Mouse (Mus musculus) embryonic stem cell, embryonic (primary cell): ENCODE data around the gene Tceal8.
"Not testable (repeated sequence)": the region's sequence is repeated elsewhere in the genome, so short reads cannot be mapped to it uniquely, and the experiment has no call there.

Source experiments
- CTCF ChIA-PET, 4 experiments: fragments of 300-600 bp in 2 of 4; fragments of 350-600 bp in 2 of 4; sonication (Branson Sonifier 250); formaldehyde crosslinking; loops; one replicate each; lab custom pipeline; 2022; ENCODE audit warnings: inconsistent platforms in 2 of 4; lab: Charles Lee
- POLR2A ChIA-PET, 4 experiments: fragments of 300-600 bp in 2 of 4; fragments of 350-600 bp in 2 of 4; sonication (Branson Sonifier 250); formaldehyde crosslinking; loops; one replicate each; lab custom pipeline; 2022; ENCODE audit warnings: antibody characterized with exemption in 4 of 4, inconsistent platforms in 1 of 4; lab: Charles Lee

The Tceal8 gene

DNA sequence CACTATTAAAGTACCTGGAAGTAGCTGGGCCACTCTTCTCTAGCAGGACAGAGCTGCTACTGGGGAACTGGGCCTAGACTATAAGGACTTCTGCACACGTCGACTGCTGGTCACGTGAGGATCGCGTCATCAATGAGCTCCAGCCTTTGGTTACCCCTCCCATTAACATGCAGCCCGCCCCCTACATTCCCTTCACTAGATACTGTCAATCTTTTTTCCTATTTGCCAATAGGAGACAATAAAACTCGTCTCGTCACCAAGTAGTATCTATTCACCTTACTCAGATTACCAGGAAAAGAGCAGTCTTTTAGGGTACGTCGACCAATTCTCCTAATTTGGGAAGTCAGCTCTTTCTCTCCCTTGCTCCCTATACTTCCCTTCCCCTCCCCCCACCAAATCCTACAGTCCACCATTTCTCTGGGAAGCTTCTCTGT is at the start of gene Tceal8:
TSS of gene Tceal8 (minus strand) at position 225 of the 434 bp plus-strand sequence.
- POLR2A ChIA-PET: interaction anchor here in 3 of 4 experiments (0.5 to 2.7 kb wide), 76 partner anchors 9 to 866 kb away, joined by 3 to 36 read pairs (median 4); partner anchors contain the start of genes Tceal9 (in 3 of the 3), Bex4 (in 2 of the 3), Tceal5 (in 2 of the 3) and Tceal7 (in 2 of the 3)

DNA sequence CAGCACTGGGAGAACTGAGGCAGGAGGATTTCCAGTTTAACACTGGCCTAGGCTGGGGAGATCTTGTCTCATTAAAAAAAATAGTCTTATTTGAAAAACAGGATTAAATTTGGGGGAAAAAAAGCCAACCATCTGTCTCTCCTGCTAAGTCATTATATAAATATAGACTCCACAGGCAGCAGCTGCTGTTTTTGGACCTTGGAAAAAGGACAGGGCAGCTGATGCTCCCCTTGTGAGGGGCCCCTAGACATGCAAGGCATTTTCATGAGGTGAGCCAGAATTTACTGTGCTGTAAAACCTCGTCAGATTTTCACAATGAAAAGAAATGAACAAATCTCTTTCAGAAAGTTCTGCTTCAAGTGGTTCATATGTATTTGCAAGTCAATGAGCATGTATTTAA is 44.2 kb upstream of the Tceal8 start:
- ChIA-PET CTCF (no interaction called here), POLR2A (interaction anchor here in 2 of 4 experiments (0.7 to 3.6 kb wide), 4 partner anchors 28 to 44 kb away, joined by 3 to 13 read pairs (median 4); partner anchors contain the start of genes Tceal8 (in 1 of the 2) and Tceal9 (in 1 of the 2))

More for the DNA sequence above, at the start of gene Tceal8:
- CTCF ChIA-PET: interaction anchor here in 1 of 4 experiments (0.5 to 0.9 kb wide), 3 partner anchors 20 to 132 kb away, joined by 3 to 4 read pairs (median 3); no protein-coding TSS in a partner anchor

DNA sequence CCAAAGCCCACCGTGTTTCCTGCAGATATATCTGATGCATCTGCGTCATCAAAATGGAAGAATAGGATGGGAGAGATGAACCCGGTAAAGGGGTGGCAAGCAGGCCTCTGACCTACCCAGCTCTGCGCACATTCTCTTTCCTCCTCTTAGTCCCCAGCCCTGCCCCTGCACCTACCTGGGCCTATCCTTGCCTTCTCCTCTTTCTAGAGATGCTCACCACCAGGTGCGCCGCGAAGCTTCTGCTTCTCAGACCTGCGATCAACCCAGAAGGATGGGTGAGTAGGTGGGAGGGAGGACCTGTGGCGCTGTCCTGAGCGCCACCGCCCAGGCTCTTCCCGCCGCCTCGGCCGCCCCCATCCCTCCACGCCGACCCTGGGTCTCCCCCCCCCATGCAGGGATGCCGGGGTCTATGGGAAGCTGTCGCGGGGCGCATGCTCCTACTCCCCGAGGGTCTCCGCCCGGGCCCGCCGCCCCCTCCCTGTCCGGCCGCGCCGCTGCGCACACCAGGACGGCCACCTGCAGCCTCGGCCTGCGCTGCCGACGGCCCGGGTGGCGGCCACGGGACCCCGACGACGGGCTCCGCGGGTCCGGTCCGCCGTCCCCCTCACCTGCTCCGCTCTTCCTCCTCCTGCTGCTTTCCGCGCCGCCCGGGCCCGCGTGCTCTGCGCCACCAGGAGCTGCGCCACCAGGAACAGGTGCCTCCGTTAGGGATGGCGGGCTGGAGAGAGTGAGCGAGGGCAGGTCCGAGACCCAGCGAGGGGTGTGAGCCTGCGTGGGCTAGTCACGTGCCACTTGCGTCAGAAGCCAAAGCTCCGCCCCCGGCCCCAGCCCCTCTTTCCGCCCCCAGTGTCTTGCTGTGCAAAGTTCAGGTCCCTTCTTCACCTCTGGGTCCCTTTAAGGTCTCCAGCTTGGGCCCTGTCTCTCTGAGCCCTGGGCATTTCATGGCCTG is 42.9 kb upstream of the Tceal8 start, which contains the start of the genes Tceal7 and Bex1:
TSS of gene Tceal7 (plus strand) at position 51 of the 949 bp plus-strand sequence.
TSS of gene Bex1 (minus strand) at position 785 of the 949 bp plus-strand sequence.
- CTCF ChIA-PET: not testable (repeated sequence)
- POLR2A ChIA-PET: interaction anchor here (0.6 to 3.9 kb wide), 21 partner anchors 9 to 204 kb away, joined by 3 to 17 read pairs (median 3); partner anchors contain the start of genes Tceal8 (in 3 of the 4), Tceal9 (in 3 of the 4) and Tceal5 (in 2 of the 4)

DNA sequence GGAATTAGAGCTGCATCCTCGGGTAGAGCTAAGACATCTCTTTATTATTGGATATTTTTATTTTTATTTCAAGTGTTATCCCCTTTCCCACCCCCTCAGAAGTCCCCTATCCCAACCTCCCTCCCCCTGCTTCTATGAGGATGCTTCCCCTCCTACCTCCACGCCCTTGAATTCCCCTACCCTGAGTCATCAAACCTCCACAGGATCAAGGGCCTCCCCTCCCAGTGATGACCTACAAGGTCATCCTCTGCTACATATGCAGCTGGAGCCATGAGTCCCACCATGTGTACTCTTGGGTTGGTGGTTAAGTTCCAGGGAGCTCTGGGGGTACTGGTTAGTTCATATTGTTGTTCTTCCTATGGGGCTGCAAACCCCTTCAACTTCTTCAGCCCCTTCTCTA is 41.3 kb upstream of the Tceal8 start:
- POLR2A ChIA-PET: interaction anchor here in 3 of 4 experiments (0.7 to 3.9 kb wide), 18 partner anchors 9 to 92 kb away, joined by 3 to 17 read pairs (median 5); partner anchors contain the start of genes Tceal8 (in 3 of the 3), Tceal5 (in 2 of the 3) and Tceal9 (in 2 of the 3)
- CTCF ChIA-PET: no interaction called here

DNA sequence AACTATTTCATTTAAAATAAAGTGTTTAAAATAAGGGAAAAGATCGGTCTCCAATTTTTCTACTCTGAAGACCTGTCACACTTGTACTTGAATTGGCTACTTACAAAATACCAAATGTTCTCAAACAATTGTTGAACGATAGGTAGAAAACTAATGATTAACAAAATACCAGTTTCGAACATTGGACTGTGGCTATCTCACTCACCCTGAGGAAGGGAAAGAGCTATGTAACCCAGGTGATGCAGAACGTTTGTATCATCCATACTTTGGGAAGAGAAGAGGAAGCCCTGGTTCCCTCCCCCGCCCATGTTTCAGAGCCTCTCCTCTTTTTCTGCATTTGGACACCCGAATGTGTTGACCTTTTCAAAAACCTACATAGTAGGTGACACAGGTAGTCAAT is 32.3 kb upstream of the Tceal8 start:
- POLR2A ChIA-PET: interaction anchor here in 2 of 4 experiments (0.7 to 1.7 kb wide), 4 partner anchors 9 to 32 kb away, joined by 3 to 6 read pairs (median 6); partner anchors contain the start of genes Tceal7 (in 1 of the 2) and Tceal8 (in 1 of the 2)
- CTCF ChIA-PET: no interaction called here

DNA sequence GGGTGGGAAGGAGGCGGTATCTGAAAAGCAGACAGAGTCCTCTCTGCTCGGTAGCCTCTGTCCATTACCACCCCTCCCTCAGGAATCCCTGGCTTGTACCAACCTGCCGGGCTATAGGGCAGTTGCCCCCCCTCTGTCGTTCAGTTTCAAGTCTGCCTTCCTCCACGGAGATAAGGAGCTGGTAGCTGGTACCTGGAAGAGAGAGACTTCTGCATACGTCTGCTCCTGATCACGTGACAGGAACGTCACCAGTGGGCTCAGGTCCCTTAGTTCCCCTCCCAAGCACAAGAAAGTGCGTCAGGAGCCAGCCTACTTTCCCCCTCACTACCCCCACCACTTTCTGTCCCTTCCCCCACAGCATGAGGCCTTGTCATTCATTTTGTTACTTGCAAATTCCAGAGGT is 31.5 kb upstream of the Tceal8 start, which contains the start of gene Tceal5:
TSS of gene Tceal5 (minus strand) at position 213 of the 403 bp plus-strand sequence.
- POLR2A ChIA-PET: interaction anchor here in 3 of 4 experiments (0.7 to 1.9 kb wide), 8 partner anchors 9 to 41 kb away, joined by 3 to 8 read pairs (median 4); partner anchors contain the start of genes Tceal7 (in 2 of the 3), Tceal8 (in 2 of the 3) and Tceal9 (in 1 of the 3)
- CTCF ChIA-PET: interaction anchor here in 2 of 4 experiments (0.6 to 1.1 kb wide), 2 partner anchors 101 to 442 kb away, joined by 4 to 5 read pairs; no protein-coding TSS in a partner anchor

DNA sequence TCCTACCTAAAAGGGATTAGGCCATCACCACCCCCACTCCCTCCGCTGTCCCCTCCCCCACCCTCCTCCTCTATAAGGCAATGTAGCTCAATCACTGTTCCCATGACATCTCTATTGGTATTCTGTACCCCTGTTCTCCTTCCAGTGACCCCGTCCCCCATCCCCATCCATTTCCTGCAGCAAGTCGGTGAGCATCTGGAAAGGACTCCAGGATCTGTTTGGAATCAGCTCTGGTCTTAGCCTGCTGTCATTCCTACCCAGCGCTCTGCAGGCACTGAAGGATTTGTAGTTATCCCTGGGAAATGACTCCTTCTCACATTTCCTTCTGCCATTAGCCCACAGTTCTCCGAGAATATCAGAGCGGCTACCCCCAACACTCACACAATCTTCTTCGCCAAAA is 31.1 kb upstream of the Tceal8 start:
- ChIA-PET POLR2A (interaction anchor here in 3 of 4 experiments (0.6 to 1.9 kb wide), 9 partner anchors 9 to 42 kb away, joined by 3 to 8 read pairs (median 4); partner anchors contain the start of genes Tceal7 (in 2 of the 3), Tceal8 (in 2 of the 3), Bex1 (in 1 of the 3) and Tceal9 (in 1 of the 3)), CTCF (interaction anchor here in 2 of 4 experiments (0.6 to 1.1 kb wide), 2 partner anchors 101 to 442 kb away, joined by 4 to 5 read pairs; no protein-coding TSS in a partner anchor)

DNA sequence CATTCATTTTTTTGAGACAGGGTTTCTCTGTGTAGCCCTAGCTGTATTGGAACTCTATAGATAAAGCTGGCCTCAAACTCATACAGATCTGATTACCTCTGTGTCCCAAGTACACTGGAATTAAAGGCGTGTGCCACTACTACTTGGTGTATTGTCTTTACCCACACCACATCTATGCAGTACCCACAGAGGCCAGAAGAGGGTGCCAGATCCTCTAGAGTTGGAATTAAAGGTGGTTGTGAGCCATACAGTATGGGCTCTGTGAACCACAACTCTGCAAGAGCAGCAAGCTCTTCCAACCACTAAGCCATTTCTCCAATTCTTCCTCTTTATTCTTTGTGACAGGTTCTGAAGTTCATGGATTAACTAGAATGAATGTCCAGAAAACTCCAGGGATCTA is 24.7 kb upstream of the Tceal8 start:
- ChIA-PET POLR2A (interaction anchor here in 2 of 4 experiments (0.6 to 1.9 kb wide), 2 partner anchors 25 to 108 kb away, joined by 6 to 8 read pairs; partner anchors contain the start of gene Tceal8 (in 1 of the 2)), CTCF (no interaction called here)

DNA sequence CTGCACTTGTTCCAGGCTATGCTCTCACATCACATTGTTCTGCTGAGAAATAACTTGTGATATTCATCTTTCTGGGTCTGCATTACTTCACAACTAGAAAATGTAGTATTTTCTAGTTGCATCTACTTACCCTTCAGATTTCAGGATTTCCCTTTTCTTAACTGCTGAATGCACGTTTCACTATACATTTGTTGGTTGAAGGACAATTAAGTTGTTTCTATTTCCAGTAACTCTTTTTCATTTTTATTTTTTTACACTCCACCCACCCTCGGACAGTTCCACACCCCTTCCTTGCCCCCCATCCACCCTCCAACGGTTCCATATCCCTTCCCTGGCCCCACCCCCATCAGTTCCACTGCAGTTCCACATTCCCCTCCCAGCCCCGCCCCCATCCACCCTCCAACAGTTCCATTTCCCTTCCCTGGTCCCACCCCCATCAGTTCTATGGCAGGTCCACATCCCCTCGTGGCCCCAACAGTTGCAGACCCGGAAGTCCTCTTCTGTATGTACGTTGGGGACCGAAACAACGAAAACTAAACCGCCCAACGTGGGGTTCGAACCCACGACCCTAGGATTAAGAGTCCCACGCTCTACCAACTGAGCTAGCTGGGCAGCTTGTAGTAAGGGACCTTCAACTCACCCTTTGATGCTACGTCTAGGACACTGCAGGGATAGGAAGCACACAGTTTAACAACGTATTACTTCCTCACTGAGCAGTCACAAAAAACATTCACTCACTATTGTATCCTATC is 23.2 kb upstream of the Tceal8 start:
- POLR2A ChIA-PET: interaction anchor here in 1 of 4 experiments (1.0 kb wide), 1 partner anchor 23 kb away, joined by 4 read pairs; the partner anchor contains the start of gene Tceal8
- CTCF ChIA-PET: interaction anchor here in 1 of 4 experiments (0.6 kb wide), 1 partner anchor 70 kb away, joined by 4 read pairs; no protein-coding TSS in a partner anchor

DNA sequence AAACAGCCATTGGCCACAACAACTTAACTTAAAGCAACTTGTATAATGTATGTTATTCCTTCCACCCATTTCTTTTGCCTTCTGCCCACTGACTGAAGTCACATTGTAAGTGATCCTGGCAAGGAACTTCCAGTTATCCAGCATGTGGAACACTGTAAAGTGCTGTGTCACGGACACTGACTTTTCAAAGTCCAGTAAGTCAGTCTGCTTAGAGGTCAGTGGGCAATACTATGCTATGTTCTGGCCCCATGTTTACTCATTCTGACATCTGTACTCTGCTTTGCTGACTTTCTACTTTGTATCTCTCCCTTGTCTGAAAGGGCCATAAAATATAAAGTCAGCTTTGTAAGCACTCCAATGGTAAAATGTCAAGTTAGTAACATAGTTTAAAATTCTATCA is 11.0 kb upstream of the Tceal8 start:
- ChIA-PET CTCF (no interaction called here), POLR2A (interaction anchor here in 1 of 4 experiments (2.9 kb wide), 1 partner anchor 11 kb away, joined by 25 read pairs; the partner anchor contains the start of gene Tceal8)

DNA sequence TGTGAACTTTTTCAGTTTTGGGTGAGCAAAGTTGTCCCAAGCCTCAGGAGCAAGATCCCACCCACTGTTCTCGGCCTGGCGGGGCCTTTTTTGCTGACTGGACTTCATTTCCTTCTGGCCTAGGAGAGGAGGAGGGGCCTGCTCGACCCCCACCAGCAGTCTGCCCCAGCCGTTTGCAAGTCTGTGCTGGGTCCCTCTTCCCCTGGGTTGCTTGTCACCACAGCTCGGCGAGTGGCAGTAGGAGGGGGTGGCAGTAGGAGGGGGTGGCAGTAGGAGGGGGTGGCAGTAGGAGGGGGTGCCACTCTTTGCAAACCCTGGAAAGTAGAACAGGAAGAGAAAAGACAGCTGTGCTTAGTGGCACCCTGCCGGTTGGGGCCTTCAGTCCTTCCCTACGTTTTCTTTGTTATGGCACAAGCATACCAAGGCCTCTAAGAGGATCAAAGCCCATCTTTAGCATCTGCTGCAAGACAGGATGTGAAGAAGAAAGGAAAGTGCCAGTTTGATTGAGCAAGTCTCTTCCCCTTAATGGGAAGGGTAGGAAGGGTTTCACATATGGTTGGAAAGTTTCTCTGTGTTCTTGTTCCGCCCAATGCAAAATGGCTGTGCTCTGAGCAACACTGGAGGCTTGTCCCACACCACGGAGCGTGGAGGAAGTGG is 8.9 kb upstream of the Tceal8 start:
- ChIA-PET CTCF (interaction anchor here in 1 of 4 experiments (0.5 kb wide), 1 partner anchor 9 kb away, joined by 4 read pairs; no protein-coding TSS in a partner anchor), POLR2A (interaction anchor here in 3 of 4 experiments (0.7 to 3.5 kb wide), 10 partner anchors 8 to 125 kb away, joined by 3 to 36 read pairs (median 3); partner anchors contain the start of genes Tceal8 (in 3 of the 3) and Tceal7 (in 1 of the 3))

DNA sequence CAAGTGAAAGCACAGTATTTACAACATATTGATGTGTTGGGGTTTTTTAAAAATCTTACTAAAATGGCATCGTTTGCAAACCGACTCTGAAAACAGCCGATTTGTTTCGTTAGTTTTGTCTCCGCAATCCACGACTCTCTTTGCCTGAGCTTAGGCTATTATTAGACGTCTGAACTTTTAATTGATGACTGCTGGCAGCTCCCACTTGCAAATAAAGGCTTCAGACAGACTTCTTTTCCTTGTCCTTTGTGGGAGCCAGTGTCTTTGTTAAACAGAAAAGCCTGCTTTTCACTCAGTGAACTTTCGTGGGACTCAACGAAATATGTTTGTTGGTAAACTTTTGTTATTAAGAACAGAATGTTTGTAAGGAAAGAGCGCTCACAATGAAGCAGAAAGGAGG is 644 bp upstream of the Tceal8 start:
- POLR2A ChIA-PET: interaction anchor here (0.6 to 2.7 kb wide), 34 partner anchors 8 to 568 kb away, joined by 3 to 36 read pairs (median 6); partner anchors contain the start of genes Tceal9 (in 3 of the 4), Tceal5 (in 2 of the 4), Bex4 (in 1 of the 4) and Tceal7 (in 1 of the 4)
- CTCF ChIA-PET: no interaction called here

DNA sequence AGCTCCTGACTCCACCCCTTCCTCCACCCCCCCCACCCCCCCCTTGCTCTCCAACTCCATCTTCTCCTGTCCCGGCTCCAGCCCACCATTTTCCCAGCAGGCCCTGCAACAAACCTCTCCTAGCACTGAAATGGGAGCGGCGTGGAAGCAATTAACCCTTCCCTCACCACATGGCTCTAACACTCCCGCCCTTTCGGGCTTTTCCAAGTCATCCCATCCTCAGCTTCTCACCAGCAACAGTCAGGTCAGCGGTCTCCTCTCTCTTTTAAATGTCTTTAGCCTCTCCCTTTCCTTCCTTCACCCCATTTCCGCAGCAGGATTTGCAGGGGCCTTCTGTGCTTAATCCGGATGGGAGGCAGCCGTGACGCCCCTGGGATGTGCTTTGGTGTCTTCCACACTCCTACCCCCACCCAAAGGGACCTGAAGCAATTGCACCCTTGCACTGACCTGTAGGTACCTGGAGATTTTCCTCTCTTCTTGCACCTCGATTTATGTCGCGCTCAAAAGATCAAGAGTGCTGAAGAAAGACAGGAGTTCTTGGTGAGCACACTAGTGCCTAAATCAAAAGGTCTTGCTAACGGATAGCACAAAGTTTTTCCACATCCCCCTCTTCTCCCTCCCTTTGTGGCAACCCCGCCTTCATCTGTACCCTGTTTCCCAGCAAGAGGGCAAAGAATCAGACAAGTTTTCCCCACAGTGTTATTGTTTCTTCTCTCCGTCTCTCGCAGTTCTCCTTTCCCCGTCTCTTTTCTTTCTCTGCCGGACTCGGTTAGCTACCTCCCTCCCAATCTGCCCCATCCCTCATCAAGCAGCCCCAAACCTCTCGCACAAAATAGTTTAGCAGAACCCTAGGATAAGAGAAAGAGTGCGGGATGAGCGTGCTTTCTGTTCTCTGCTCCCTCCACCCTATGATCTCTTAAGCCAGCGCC is 689 bp downstream of the Tceal8 start:
- ChIA-PET POLR2A (interaction anchor here in 3 of 4 experiments (0.5 to 2.7 kb wide), 78 partner anchors 9 to 867 kb away, joined by 3 to 36 read pairs (median 4); partner anchors contain the start of genes Tceal9 (in 3 of the 3), Bex4 (in 2 of the 3), Tceal5 (in 2 of the 3) and Tceal7 (in 2 of the 3)), CTCF (interaction anchor here in 2 of 4 experiments (0.6 to 0.9 kb wide), 4 partner anchors 44 to 1100 kb away, joined by 3 to 6 read pairs (median 4); no protein-coding TSS in a partner anchor)

DNA sequence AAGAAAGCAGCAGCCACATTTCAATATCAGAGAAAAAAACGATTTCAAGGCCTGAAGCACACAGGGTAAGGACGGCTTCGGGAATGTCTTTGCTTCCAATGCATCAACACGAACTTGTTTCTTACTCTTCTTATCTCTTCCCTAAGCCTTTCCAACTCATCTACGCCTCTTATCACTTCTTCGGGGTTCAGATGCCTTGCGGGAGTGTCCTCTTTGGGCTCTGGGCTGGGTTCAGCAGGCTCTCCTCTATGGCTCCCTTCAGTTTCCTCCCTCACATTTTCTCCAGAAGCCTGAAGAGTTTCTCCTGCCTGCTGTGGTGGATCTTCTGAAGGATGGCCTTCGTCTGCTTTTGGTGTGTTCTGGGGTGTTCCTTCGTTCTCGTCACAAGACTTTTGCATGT is 1.5 kb downstream of the Tceal8 start:
- ChIA-PET POLR2A (interaction anchor here in 3 of 4 experiments (0.6 to 2.7 kb wide), 17 partner anchors 8 to 861 kb away, joined by 3 to 36 read pairs (median 5); partner anchors contain the start of gene Tceal9 (in 2 of the 3)), CTCF (interaction anchor here in 1 of 4 experiments (0.6 to 0.7 kb wide), 2 partner anchors 134 to 1099 kb away, joined by 4 to 6 read pairs; no protein-coding TSS in a partner anchor)

DNA sequence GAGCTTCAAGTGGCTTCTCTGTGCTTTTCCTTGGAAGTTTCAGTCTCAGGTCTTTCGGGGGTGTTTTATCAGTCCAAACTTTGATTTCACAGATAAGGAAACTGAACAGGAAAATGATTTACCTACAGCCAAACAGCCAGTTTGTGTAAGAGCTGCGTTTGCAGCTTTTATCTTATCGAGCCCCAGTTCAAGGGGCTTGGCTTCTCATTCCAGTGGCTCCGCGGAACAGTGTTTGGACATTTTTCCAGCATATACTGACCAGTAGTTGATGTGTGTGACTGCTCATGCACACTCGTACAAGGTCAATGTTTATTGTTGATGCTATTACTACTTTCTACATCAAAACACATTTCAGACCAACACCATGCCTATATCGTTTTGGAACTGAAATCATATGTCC is 27.9 kb downstream of the Tceal8 start:
- ChIA-PET POLR2A (interaction anchor here (0.6 to 1.1 kb wide), 9 partner anchors 16 to 141 kb away, joined by 3 to 8 read pairs (median 4); partner anchors contain the start of gene Tceal8 (in 3 of the 4)), CTCF (interaction anchor here in 1 of 4 experiments (0.6 kb wide), 1 partner anchor 1810 kb away, joined by 3 read pairs; no protein-coding TSS in a partner anchor)
